Mouse (Mus musculus) embryo, embryonic 10 days (tissue): ENCODE measurements around the gene Rbmxl1.
"Not testable (repeated sequence)": the region's sequence is repeated elsewhere in the genome, so short reads cannot be mapped to it uniquely, and the experiment has no call there.

Source experiments
- DNase-seq: peaks from one replicate; pipeline ENCODE4 v3.0.0-alpha.2; 2015; ENCODE audit warnings: low spot score

Rbmxl1 gene

GRCm38 (mm10) chr8:78508719-78509272 lies at the start of gene Rbmxl1:
Gene Rbmxl1 (minus strand): TSS chr8:78508898.
- DNase-seq = peak; percentile 97

- DNase-seq = peak; percentile 33
These were observed 48.2 kb upstream of the Rbmxl1 start for GRCm38 (mm10) chr8:78556773-78557434.

GRCm38 (mm10) chr8:78555817-78556216 lies 47.1 kb upstream of the Rbmxl1 start:
- no peak for DNase-seq

GRCm38 (mm10) chr8:78550752-78551134 lies 42.0 kb upstream of the Rbmxl1 start:
- DNase-seq = no peak

DNA sequence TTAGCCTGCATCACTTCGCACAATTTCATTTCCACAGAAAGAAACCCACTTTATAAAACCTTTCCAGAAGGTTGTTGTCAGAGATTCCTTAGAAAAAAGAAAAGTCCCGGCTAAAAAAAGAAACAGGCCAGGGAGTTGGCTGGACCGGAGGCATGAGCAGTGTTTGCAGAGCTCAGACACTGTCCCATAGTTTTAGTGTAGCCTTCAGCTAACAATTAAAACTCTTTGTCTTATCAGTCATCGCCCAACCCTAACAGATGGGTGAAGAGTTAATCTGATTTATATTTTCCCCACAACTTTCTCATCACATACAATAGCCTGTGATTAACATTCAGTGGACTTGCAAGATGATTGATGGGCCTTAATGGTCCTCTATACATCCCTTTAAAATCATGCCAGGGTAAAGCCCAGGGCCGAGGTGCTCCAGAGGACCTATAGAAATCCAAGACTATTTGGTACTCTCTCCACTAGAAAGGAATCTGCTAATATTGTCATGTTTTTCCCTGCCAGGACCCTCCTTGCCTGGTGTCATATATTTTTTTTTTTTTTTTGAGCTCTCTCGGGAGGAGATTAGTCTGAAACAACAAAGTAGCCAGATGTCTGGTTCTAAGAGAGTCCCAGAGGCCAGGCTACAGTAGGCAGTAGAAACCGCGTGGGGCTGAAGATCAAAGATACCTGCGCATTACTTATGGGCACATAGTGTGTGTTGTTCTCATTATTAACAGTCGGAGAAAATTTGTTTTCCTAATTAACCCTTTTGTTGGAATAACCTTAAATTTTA lies 41.5 kb upstream of the Rbmxl1 start:
- peak; percentile 11 for DNase-seq

DNA sequence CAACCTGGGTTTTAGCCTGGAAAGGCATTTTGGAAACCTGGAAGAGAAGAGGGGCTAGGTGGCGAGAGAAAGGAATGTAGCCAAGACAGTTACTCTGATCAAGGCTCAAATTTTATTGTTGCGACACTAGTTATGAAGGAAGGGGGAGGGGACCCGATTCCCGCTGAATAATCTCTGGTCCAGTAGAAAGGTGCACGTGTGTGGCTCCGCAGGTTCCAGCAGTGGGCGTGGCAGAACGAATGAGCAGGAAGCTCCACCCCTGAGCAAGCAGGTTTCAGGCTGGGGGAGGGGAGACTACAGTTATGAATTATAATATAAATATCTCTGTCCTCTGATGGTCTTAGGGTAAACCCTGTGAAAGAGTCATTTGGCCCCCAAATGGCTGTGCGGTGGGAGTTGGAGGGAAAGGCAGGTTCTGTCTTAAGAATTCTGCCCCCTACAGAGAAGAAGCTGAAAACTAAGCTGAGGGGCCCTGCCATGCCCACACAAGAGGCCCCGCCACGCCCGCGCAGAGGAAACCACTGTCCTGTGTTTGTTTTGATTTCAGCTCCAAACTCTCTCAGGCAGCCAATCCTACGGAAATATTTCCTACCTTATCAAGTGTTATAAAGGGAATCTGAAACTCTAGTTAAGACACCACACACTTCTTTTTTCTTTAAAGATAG lies 36.6 kb upstream of the Rbmxl1 start:
- DNase-seq = not testable (repeated sequence)

DNA sequence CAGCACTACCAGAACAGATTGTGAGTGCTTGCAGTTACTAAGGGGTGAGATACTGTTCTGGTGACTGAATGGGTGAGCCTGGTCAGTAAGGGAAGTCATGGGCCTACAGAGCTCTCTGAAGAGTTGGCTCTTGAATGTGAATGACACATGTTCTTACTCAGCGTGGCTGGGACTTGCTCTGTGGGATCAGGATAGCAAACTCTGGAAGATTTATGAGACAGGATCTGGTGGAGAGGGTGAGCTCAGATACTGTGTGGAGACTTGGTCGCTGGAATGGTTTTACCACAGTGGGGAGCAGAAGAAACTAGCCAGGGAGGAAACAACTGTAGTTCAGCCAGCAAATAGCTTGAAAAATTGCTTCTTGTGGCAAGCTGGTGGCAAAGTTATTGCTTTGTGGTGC lies 35.8 kb upstream of the Rbmxl1 start:
- no peak for DNase-seq

GRCm38 (mm10) chr8:78543621-78544020 lies 34.9 kb upstream of the Rbmxl1 start:
- no peak for DNase-seq

DNA sequence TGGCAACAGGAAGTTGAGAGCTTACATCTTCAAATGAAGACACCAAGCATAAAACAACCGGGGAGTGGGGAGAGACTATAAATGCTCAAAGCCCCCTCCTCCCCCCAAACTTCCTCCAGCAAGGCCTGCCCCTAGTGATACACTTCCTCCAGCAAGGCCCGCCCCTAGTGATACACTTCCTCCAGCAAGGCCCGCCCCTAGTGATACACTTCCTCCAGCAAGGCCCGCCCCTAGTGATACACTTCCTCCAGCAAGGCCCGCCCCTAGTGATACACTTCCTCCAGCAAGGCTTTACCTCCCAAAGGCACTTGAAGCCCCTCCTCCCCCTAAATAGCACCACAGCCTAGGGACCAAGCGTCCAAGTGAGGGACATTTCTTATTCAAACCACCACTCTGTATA lies 34.0 kb upstream of the Rbmxl1 start:
- DNase-seq = not testable (repeated sequence)

GRCm38 (mm10) chr8:78537795-78538194 lies 29.1 kb upstream of the Rbmxl1 start:
- no peak for DNase-seq

- DNase-seq = no peak
These were observed 28.0 kb upstream of the Rbmxl1 start for GRCm38 (mm10) chr8:78536716-78537115.

DNA sequence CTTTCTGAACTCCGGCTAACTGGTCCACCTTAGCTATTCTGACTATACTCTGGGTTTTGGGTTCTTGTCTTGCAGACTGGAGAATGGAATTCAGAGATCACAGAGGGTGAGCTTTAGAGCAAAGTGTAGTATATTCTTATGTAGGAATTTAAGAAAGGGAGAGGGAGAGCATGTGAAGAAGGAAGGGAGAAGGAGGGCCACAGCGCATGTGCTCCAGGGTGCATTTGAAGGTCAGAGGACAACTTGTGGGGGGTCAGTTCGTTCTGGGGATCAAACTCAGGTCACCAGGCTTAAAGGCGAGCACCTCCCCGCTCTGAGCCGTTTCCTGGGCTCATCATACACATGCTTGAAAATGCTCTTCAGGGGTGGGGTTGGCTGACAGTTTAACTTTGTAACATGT lies 25.3 kb upstream of the Rbmxl1 start:
- DNase-seq = no peak

DNA sequence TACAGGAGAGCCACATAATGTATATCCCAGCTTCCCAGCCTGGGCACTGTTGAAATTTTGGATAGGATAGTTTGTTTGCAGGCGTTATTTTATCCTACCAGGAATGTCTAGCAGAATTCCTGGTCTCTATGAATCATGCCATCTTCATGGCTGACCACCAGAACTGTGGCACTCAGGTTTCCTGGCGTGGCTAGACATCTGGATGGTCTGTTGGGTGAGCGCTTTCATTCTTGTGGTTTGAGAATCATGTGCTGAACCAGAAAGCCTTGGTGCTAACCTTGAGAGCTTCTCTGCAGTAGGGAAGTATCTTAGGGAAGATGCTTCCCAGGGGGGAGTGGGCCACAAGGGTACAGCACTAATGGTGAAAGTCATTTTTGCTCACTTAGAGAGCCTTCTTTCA lies 6.4 kb upstream of the Rbmxl1 start:
- no peak for DNase-seq

GRCm38 (mm10) chr8:78514706-78515105 lies 6.0 kb upstream of the Rbmxl1 start:
- DNase-seq = no peak

DNA sequence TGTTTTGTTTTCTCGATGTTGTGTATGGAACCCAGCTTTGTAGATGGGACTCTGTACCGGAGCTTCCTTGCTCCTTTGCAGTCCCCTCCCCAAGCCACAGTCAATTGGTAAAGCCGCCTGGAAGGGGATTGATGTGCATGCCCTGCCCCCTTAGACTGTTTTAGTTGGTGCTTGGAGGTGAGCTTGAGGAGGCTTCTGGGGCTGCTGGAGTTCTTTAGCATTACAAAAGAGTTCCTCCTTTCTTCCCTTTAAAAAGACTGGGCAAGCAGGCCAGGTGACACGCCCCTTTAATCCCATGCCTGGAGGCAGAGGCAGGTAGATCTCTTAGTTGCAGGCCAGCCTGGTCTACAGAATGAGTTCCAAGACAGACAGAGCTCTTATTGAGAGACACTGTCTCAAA lies 4.4 kb upstream of the Rbmxl1 start:
- DNase-seq = no peak

GRCm38 (mm10) chr8:78510926-78511325 lies 2.2 kb upstream of the Rbmxl1 start:
- no peak for DNase-seq

DNA sequence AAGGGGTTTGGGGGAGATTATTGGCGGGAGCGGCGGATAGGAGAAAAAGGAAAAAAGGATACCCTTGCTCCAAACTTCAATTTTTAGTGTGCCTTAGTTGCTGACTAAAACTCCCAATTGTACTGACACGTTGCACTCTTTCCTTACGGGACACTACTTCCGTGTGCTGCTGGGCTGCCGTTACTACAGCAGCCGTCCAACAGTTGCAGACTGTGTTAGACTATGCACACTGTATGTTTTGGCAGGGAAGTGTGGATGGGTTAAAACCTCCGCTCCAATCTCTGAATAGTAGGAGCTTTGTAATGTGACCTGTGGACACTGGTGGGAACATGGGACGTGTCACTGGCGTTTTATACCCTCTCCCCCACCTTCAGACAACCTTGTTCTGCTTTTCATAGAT lies 1.4 kb upstream of the Rbmxl1 start:
- DNase-seq = peak; percentile 46

GRCm38 (mm10) chr8:78509273-78510031 lies 754 bp upstream of the Rbmxl1 start, which contains the start of gene Slc10a7:
Gene Slc10a7 (plus strand): TSS chr8:78509346.
- DNase-seq = peak; percentile 93

DNA sequence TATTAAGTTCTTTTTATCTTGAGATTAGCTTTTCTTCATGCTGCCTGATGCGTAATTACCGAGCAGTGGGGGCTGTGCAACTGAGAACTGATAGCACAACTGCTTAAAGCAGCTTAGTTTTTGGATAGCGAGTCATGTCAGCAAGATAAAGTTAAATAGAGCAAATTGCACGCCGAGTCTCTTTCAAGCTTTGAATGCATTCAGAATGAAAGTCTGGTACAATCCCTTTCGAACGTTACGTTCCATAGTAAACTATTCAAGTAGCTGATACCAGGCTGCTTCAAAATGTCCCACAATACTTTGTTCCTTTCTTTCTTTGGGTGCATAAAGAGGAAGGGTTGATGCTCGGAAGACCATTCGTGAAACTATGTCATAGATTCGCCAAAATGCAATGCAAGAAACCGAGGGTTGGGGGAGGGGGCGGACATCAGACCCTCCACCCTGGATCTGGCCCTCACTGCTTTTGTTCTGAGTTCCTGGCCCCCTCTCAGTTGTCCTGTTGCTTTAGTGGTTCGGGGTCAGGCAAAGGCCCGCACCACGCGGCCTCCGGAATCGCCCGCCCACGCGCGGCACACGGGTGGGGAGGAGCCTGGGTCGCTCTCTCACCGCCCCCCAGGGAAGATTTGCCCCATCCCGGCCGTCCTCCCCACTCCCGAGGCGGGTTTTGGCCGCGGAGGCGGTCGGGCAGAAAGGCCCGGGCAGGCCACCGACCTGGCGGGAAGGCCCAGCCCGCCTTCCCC lies 549 bp downstream of the Rbmxl1 start:
- peak; percentile 49 for DNase-seq

GRCm38 (mm10) chr8:78502706-78503105 lies 6.0 kb downstream of the Rbmxl1 start:
- no peak for DNase-seq

DNA sequence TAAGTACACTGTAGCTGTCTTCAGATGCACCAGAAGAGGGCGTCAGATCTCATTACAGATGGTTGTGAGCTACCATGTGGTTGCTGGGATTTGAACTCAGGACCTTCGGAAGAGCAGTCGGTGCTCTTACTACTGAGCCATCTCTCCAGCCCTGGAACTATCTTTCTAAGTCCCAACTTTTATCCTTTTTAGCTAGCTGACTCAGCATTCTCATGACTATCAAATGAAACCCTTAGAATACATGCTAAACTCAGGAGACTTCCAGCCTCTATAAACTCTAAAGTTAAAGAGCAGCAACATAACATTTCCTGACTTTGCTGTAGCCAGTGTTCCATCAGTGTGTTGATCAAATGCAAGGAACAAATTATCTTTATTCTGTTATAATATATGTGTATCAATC lies 12.4 kb downstream of the Rbmxl1 start:
- not testable (repeated sequence) for DNase-seq
